Mouse (Mus musculus) thymus, adult 2 months (tissue): ENCODE results near the gene Maz. TPM values are rescaled to one million over a fixed set of nuclear protein-coding genes. Genes with fewer than 3 reads are reported as not detected.

Experiments
- DNase-seq: peaks from one replicate; pipeline ENCODE4 v3.0.0; 2021
- H3K27ac ChIP-seq: fragments of 200-500 bp; 2 replicates; pipeline ENCODE4 v1.5.1; 2012; ENCODE audit warnings: low read length, control low read depth; ENCODE audit not compliant: control insufficient read depth, insufficient read depth
- H3K27me3 ChIP-seq: fragments of 200-500 bp; 2 replicates; pipeline ENCODE4 v1.6.1; 2012; ENCODE audit warnings: mild to moderate bottlenecking, low read length, moderate library complexity, mixed read lengths; ENCODE audit not compliant: control insufficient read depth, insufficient read depth
- H3K36me3 ChIP-seq: fragments of 200-500 bp; 2 replicates; pipeline ENCODE4 v1.6.1; 2012; ENCODE audit warnings: mild to moderate bottlenecking, low read length, moderate library complexity; ENCODE audit not compliant: control insufficient read depth, insufficient read depth
- H3K4me1 ChIP-seq: fragments of 200-500 bp; replicated peaks from 2 replicates; pipeline ENCODE4 v1.6.1; 2012; ENCODE audit warnings: low read length; ENCODE audit not compliant: control insufficient read depth, insufficient read depth
- H3K4me3 ChIP-seq: fragments of 200-500 bp; 2 replicates; pipeline ENCODE4 v1.5.1; 2012; ENCODE audit warnings: mild to moderate bottlenecking, low read length, control low read depth, moderate library complexity; ENCODE audit not compliant: control insufficient read depth, insufficient read depth
- CTCF ChIP-seq: fragments of 200-500 bp; IDR thresholded peaks from 2 replicates; pipeline ENCODE4 v1.5.1; 2012; ENCODE audit warnings: mild to moderate bottlenecking, control low read depth, low read length, moderate library complexity, borderline replicate concordance; ENCODE audit not compliant: control insufficient read depth, poor library complexity, insufficient read depth; ENCODE audit errors: extremely low read depth
- POLR2A ChIP-seq: fragments of 200-500 bp; IDR thresholded peaks from 2 replicates; pipeline ENCODE4 v1.6.1; 2012; ENCODE audit warnings: mild to moderate bottlenecking, low read length, control low read depth, moderate library complexity; ENCODE audit not compliant: control insufficient read depth, poor library complexity, insufficient read depth; ENCODE audit errors: extremely low read depth
- WGBS: fragments of 180-500 bp; shearing (Covaris S2); methylation state at CpG from one replicate; pipeline ENCODE4 v1.1.7; 2018; 5-methylcytosine and 5-hydroxymethylcytosine counted together
- polyA plus RNA-seq: library from polyadenylated mRNA; depleted of rRNA; stranded (reverse); fragments of >200 nt; gene quantifications from 2 replicates; pipeline ENCODE4 v1.2.3, GENCODE M21; 2012

Gene Maz
- polyA plus RNA-seq, 1 experiment = 954 TPM

DNA sequence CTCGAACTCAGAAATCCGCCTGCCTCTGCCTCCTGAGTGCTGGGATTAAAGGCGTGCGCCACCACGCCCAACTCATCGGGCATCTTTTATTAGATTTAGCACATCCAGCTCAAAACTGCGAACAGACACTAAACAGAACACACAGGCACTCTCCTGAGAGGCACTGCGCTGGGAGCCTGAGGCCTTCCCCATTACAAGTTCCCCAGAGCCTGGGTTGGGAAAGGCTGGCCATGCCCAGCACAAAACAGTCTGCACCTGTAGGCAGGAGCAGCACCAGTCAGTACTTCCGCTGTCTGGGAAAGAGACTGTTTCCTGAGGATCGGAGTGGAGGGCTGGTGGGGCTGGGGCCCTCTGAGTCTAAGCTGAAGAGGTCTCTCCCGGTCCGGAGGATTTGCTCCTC, 11.8 kb downstream of the Maz start:
- TF ChIP-seq CTCF (no peak), POLR2A (no peak)
- H3K27me3 ChIP-seq = no peaks in the 10 kb centered on the region
- H3K27ac ChIP-seq = no peak overlapping the region; the same call in 1 of the 2 replicates
- H3K4me1 ChIP-seq = peaks cover 50% of the 10 kb centered on the region
- no peak overlapping the region for H3K4me3 ChIP-seq
- WGBS = 93% methylated on average over 12 of the region's 12 CpGs
- no peaks in the 10 kb centered on the region for H3K36me3 ChIP-seq
- DNase-seq = no peak

DNA sequence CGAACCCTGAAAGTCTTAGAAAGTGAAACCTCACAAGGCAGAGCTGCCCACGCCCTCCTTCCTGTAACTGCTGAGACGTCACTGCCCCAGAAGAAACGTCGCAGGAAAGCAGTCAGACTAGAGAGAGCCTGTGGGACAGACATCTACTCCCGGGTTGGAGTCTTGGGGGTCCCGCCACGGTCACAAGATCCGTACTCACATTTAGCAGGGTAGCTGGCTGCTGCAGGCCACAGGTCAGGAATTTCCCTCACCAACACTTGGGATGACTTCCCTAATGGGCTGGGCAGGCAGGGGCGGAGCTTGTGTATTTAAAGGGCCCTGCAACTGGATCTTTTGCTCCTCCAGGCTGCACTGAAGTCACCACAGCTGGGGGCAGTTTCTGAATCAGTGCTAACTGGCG, 12.5 kb downstream of the Maz start, which contains the start of gene Mvp:
Gene Mvp, minus strand, starts transcription at position 302 of the 400 bp plus-strand sequence.
- TF ChIP-seq CTCF = no peak
- peak; percentile 43; the same call in 1 of the 2 replicates for TF ChIP-seq POLR2A
- Histone ChIP-seq H3K4me3 (peak within 1 kb of the TSS; percentile 79), H3K36me3 (no peaks in the 10 kb centered on the region), H3K4me1 (peaks cover 43% of the 10 kb centered on the region), H3K27ac (peak within 1 kb of the TSS; percentile 76), H3K27me3 (no peaks in the 10 kb centered on the region)
- peak; percentile 59 for DNase-seq
- WGBS = 2% methylated on average over 11 of the region's 11 CpGs

DNA sequence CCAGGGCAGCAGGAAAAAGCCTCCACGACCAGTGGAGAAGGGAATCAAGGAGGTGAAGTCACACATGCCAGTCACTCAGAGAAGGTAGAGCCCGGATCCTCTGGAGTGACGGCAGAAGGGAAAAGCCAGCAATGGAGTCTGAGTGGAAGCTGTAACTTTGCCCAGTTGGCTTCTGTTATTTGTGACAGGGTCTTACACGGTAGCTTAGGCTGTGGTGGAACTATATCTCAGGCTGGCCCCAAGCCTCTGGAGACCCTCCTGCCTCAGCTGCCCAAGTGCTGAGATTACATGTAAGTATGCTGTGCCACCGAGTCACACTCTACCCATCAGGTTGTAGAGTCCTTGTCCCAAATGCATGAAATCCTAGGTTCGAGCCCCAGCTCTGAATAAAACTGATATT, 13.5 kb downstream of the Maz start:
- 97% methylated on average over 6 of the region's 6 CpGs for WGBS
- Histone ChIP-seq H3K27ac (no peak overlapping the region), H3K36me3 (no peaks in the 10 kb centered on the region), H3K4me1 (peaks cover 38% of the 10 kb centered on the region), H3K27me3 (no peaks in the 10 kb centered on the region), H3K4me3 (no peak overlapping the region)
- DNase-seq = no peak
- no peak for TF ChIP-seq POLR2A
- no peak for TF ChIP-seq CTCF

DNA sequence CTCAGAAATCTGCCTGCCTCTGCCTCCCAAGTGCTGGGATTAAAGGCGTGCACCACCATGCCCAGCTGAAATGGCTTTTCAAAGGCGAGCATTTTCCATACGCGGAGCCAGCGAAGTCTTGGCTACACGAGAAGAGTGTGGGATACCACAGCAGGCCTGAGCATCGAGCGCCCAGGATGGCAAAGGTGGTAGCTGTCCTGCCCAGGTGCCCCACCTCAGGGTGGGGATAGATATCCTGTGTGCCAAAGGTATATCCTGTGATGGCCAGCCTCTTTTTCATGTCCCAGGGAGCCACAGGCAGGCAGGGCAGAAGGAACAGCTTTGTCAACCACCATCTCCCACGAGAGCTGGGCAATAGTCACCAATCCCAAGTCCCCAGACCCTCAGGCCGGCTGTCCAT, 14.0 kb downstream of the Maz start:
- peaks cover 34% of the 10 kb centered on the region for H3K4me1 ChIP-seq
- no peak for TF ChIP-seq CTCF
- no peak for TF ChIP-seq POLR2A
- H3K27me3 ChIP-seq = no peaks in the 10 kb centered on the region
- H3K27ac ChIP-seq = no peak overlapping the region
- WGBS = 96% methylated on average over 10 of the region's 10 CpGs
- no peak overlapping the region for H3K4me3 ChIP-seq
- DNase-seq = no peak
- no peaks in the 10 kb centered on the region for H3K36me3 ChIP-seq

DNA sequence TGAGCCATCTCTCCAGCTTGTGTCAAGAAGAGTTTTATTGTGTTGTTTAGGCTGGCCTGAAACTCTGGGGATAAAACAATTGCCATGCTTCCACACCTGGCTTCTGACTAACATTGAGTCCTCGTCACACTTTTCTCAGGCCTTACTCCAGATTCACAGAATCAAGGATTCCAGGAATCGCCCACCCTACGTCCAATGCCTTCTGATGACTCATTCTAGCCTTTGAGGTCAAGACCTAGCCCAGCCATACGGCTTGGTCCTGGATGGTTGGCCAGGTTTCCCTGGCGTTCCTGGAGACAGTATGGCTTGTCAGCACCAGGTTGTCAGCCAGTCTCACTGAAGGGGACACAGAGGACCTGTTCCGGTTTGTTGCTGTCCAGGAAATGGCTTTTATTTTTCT, 14.5 kb downstream of the Maz start:
- Histone ChIP-seq H3K27ac (no peak overlapping the region), H3K27me3 (no peaks in the 10 kb centered on the region), H3K4me1 (peaks cover 30% of the 10 kb centered on the region), H3K36me3 (no peaks in the 10 kb centered on the region), H3K4me3 (no peak overlapping the region)
- no peak for TF ChIP-seq CTCF
- TF ChIP-seq POLR2A = no peak
- no peak for DNase-seq
- WGBS = 96% methylated on average over 6 of the region's 6 CpGs

DNA sequence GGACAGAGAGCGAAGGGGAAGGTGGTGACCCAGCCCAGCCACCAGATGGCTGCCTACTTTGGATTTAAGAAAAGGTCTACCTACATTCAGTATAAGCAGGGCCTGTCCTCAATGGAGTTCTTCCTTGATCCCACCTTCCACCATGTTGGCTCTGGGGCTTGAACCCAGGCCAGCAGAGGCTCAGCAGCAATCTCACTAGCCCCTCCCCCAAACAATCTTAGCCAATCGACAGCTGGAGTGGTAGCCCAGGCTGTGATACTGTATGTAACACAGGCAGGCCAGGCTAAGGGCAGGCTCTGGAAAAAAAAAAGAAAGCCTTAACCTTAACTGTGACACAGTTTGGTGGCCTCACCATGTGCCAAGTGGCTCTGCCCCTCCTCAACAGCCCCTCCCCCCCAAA, 15.1 kb downstream of the Maz start:
- 89% methylated on average over 2 of the region's 2 CpGs for WGBS
- H3K4me3 ChIP-seq = no peak overlapping the region
- H3K27ac ChIP-seq = no peak overlapping the region
- peaks cover 30% of the 10 kb centered on the region for H3K4me1 ChIP-seq
- H3K36me3 ChIP-seq = no peaks in the 10 kb centered on the region
- TF ChIP-seq CTCF (no peak), POLR2A (no peak)
- DNase-seq = no peak
- H3K27me3 ChIP-seq = no peaks in the 10 kb centered on the region

DNA sequence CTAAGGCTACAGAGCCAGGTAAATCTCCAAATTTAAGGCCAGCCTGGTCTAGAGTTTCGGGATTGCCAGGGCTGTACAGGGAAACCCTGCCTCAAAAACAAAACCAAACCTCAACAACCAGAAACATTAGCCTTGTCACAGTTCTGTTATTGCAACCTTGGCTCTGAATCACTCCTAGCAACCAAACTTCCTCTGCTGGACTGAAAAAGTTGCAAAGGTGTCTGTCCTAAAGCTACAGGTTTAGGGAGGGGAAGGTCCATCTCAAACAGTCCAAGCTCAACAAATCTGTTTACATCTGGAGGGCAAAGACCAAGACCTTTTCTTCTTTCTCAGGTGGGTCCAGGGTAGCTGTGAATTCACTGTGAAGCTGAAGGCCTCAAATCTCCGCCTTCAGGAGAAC, 15.8 kb downstream of the Maz start:
- WGBS = 94% methylated on average over 2 of the region's 2 CpGs
- Histone ChIP-seq H3K4me1 (peaks cover 27% of the 10 kb centered on the region), H3K4me3 (no peak overlapping the region), H3K36me3 (no peaks in the 10 kb centered on the region), H3K27ac (no peak overlapping the region), H3K27me3 (no peaks in the 10 kb centered on the region)
- TF ChIP-seq CTCF = no peak
- TF ChIP-seq POLR2A = no peak
- DNase-seq = no peak
